Mouse (Mus musculus) limb, embryonic 10.5 days (tissue): Measurements from ENCODE around the gene Gad1. TPM values are rescaled to one million over a fixed set of nuclear protein-coding genes. Genes with fewer than 3 reads are reported as not detected.
A peak's percentile ranks its signal among the peaks of the same experiment; 100 is the strongest.

ENCODE experiments used
- DNase-seq: peaks from one replicate; pipeline ENCODE4 v3.0.0-alpha.2; 2017; ENCODE audit warnings: low spot score
- H3K27ac ChIP-seq: fragments of 300-500 bp; sonication (generic); 2 replicates; pipeline ENCODE4 v1.5.1; 2016; ENCODE audit warnings: mild to moderate bottlenecking
- H3K27me3 ChIP-seq: fragments of 300-500 bp; sonication (generic); 2 replicates; pipeline ENCODE4 v1.6.1; 2016; ENCODE audit warnings: low read depth, mild to moderate bottlenecking; ENCODE audit not compliant: poor library complexity, severe bottlenecking
- H3K36me3 ChIP-seq: fragments of 300-500 bp; sonication (generic); 2 replicates; pipeline ENCODE4 v1.6.1; 2016; ENCODE audit warnings: mild to moderate bottlenecking, moderate library complexity
- H3K4me1 ChIP-seq: fragments of 300-500 bp; sonication (generic); 2 replicates; pipeline ENCODE4 v1.6.1; 2016
- H3K4me3 ChIP-seq: fragments of 300-500 bp; sonication (generic); 2 replicates; pipeline ENCODE4 v1.5.1; 2016; ENCODE audit warnings: mild to moderate bottlenecking, moderate library complexity
- H3K9me3 ChIP-seq: fragments of 300-500 bp; sonication (generic); replicated peaks from 2 replicates; pipeline ENCODE4 v1.6.1; 2016; ENCODE audit warnings: mild to moderate bottlenecking
- WGBS: fragments of 180-500 bp; shearing (Covaris S2); methylation state at CpG from one replicate; pipeline ENCODE4 v1.1.7; 2016; 5-methylcytosine and 5-hydroxymethylcytosine counted together
- polyA plus RNA-seq: library from polyadenylated mRNA; unstranded; fragments of >200 nt; fragmentation: Nextera tagmentation; extraction: Ambion mirVana; gene quantifications from 2 replicates; pipeline ENCODE4 v1.2.1, GENCODE M21; 2016

Gad1 gene
- polyA plus RNA-seq, 1 experiment from 2014 or later, result 0.40 TPM

DNA sequence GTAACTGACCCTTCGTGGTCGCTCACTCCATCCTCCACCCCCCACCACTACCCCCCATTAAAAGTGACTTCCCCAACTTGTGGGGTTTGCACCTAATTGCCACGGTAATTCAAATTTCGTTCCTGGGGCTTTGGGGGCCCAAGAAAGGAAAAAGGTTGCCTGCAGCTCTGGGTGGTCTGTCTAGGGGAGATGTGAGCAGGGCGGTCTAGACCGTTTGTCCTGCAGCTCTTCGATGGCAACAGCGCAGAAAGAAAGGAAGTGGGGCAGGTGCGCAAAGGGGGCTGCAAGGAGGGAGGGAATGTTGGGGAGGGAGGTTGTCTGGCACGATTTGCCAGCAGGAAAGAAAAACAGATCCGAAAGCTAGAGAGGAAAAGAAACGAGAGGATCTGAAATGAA lies 14.8 kb downstream of the Gad1 start:
- H3K27me3 ChIP-seq, result peaks cover 100% of the 10 kb centered on the region
- WGBS, result under 1% methylated on average over 12 of the region's 12 CpGs
- peaks cover 65% of the 10 kb centered on the region for H3K4me1 ChIP-seq
- no peaks in the 10 kb centered on the region for H3K9me3 ChIP-seq
- DNase-seq, result peak; percentile 50
- H3K4me3 ChIP-seq, result peak overlapping the region; percentile 47
- no peak overlapping the region for H3K27ac ChIP-seq
- H3K36me3 ChIP-seq, result no peaks in the 10 kb centered on the region

GRCm38 (mm10) chr2:70568198-70568941 lies 15.5 kb downstream of the Gad1 start:
- Histone ChIP-seq H3K27ac (peak overlapping the region; percentile 57; the same call in 1 of the 2 replicates), H3K4me3 (peak overlapping the region; percentile 47), H3K36me3 (no peaks in the 10 kb centered on the region), H3K9me3 (no peaks in the 10 kb centered on the region), H3K4me1 (peaks cover 58% of the 10 kb centered on the region), H3K27me3 (peaks cover 99% of the 10 kb centered on the region)
- peak; percentile 61 for DNase-seq
- 1% methylated on average over 34 of the region's 34 CpGs for WGBS

DNA sequence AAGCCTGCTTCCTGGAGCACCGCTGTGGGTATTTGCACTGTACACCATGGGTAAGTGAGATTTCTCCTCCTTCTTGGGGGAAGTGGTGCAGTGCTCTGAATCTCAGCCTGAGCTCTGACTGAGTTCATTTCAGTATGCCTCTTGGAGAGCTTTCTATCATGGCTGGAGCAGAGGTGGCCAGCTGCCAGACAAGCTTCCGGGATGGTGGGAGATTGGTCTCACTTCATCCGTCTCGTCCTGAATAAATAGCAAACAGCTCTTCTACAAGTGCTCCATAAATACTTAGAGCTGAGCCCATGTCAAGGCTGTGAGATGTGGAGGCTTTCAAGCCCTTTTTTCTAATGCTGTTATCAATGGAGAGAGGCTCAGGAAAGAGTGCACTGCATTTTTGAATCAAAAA lies 18.8 kb downstream of the Gad1 start:
- no peak for DNase-seq
- Histone ChIP-seq H3K4me1 (peaks cover 36% of the 10 kb centered on the region), H3K27me3 (peaks cover 74% of the 10 kb centered on the region), H3K4me3 (no peak overlapping the region), H3K36me3 (no peaks in the 10 kb centered on the region), H3K9me3 (no peaks in the 10 kb centered on the region), H3K27ac (no peak overlapping the region)
- WGBS, result 74% methylated on average over 4 of the region's 4 CpGs

- Histone ChIP-seq H3K27ac (no peak overlapping the region), H3K27me3 (peaks cover 69% of the 10 kb centered on the region), H3K4me3 (no peak overlapping the region), H3K36me3 (no peaks in the 10 kb centered on the region), H3K9me3 (no peaks in the 10 kb centered on the region), H3K4me1 (peaks cover 30% of the 10 kb centered on the region)
- no peak for DNase-seq
- 59% methylated on average over 9 of the region's 9 CpGs for WGBS
Observed at GRCm38 (mm10) chr2:70572251-70572650, 19.4 kb downstream of the Gad1 start.

DNA sequence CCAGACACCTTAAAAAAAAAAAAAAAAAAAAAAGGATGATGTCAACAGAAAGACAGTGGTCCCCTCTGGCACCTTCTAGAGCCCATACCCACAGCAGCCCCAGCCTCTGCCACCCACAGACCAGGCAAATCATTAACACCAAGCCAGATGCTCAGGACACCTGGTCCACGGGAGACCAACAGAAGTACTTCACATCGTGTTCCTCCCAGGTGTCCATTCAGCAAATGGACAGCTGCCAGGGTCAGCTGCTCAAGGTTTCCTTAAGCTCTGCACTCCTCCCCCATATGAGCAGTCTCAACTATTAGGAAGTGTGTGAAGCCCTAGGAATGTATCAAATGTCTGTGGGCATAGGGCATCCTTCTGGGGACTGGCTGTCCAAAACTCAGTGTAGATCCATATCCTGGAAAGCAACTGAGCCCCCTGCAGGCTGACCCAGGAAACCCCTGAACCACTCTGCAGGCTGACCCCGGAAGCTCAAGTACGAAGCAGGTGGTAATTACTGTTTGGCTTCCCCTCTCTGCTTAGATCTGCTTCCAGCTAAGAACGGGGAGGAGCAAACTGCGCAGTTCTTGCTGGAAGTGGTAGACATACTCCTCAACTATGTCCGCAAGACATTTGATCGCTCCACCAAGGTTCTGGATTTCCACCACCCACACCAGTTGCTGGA lies 20.8 kb downstream of the Gad1 start:
- no peaks in the 10 kb centered on the region for H3K36me3 ChIP-seq
- peaks cover 55% of the 10 kb centered on the region for H3K27me3 ChIP-seq
- H3K27ac ChIP-seq, result no peak overlapping the region
- H3K9me3 ChIP-seq, result no peaks in the 10 kb centered on the region
- DNase-seq, result no peak
- H3K4me3 ChIP-seq, result no peak overlapping the region
- peaks cover 16% of the 10 kb centered on the region for H3K4me1 ChIP-seq
- 83% methylated on average over 8 of the region's 8 CpGs for WGBS

DNA sequence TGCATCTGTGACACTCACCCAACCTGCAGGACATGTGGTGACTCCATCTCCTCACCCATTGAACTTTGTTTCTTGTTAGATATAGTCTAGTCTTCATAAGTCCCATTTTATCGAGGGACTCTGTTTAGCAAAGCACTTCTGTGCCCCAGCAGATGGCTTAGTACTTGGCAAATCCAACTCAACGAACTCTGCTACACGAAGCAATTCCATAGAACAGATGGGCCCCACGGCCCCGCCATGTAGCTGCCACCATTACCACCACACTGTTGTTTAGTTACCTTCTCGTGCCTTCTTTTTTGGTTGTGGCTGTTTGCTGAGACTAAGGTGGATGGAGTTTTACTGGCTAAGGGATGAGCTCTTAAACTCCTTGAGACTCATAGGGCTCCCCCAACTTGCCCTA lies 35.3 kb downstream of the Gad1 start:
- no peaks in the 10 kb centered on the region for H3K9me3 ChIP-seq
- H3K27me3 ChIP-seq, result no peaks in the 10 kb centered on the region
- no peaks in the 10 kb centered on the region for H3K4me1 ChIP-seq
- 94% methylated on average over 6 of the region's 6 CpGs for WGBS
- no peak overlapping the region for H3K4me3 ChIP-seq
- DNase-seq, result no peak
- no peaks in the 10 kb centered on the region for H3K36me3 ChIP-seq
- H3K27ac ChIP-seq, result no peak overlapping the region

DNA sequence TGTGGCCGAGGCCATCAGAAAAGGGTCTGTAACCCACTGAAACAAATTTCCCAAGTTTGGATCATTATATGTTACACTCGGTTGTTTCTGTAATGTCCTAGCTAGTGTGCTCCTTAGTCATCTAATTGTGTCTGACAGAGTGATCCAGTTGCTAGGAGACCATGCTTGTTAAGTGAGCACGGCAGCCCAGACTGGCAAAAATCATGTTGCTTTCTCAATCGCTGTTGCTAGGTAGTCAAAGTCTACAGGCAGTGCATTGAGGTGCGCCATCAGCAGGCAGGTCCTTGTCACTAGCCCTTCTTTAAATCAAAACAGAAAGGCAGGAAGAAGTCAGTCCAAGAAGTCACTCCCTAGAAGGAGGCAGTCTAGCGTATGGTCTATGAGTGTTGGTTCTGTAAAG lies 39.6 kb downstream of the Gad1 start:
- WGBS, result 86% methylated on average over 6 of the region's 6 CpGs
- H3K36me3 ChIP-seq, result no peaks in the 10 kb centered on the region
- H3K4me3 ChIP-seq, result no peak overlapping the region
- H3K9me3 ChIP-seq, result no peaks in the 10 kb centered on the region
- no peak overlapping the region for H3K27ac ChIP-seq
- no peaks in the 10 kb centered on the region for H3K27me3 ChIP-seq
- no peak for DNase-seq
- H3K4me1 ChIP-seq, result 0 out of 2 replicates have a peak, but pooled peaks cover 2% of the 10 kb centered on the region

DNA sequence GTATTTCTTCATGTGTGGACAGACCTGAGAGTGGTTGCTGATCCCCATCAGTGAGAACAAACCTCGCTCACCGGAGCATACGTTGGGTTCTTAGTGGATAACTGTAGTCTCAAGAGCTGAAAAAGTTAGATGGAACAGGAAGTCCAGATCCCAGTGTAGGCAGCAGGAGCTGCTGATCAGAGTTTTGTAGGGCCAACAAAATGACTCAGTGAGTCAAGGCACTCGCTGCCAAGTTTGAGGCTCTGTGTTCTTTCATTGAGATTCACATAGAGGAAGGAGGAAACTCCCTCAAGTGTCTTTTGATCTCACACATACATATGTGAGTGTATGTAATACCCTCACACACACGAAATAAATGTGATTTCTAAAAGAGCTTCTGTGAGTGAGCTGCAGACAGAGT lies 40.8 kb downstream of the Gad1 start:
- Histone ChIP-seq H3K4me1 (0 out of 2 replicates have a peak, but pooled peaks cover 2% of the 10 kb centered on the region), H3K27me3 (no peaks in the 10 kb centered on the region), H3K36me3 (no peaks in the 10 kb centered on the region), H3K27ac (no peak overlapping the region), H3K9me3 (no peaks in the 10 kb centered on the region), H3K4me3 (no peak overlapping the region)
- 88% methylated on average over 5 of the region's 5 CpGs for WGBS
- no peak for DNase-seq

GRCm38 (mm10) chr2:70595896-70596295 lies 43.0 kb downstream of the Gad1 start:
- no peaks in the 10 kb centered on the region for H3K36me3 ChIP-seq
- H3K4me1 ChIP-seq, result 0 out of 2 replicates have a peak, but pooled peaks cover 2% of the 10 kb centered on the region
- no peaks in the 10 kb centered on the region for H3K27me3 ChIP-seq
- DNase-seq, result no peak
- H3K4me3 ChIP-seq, result no peak overlapping the region
- no peak overlapping the region for H3K27ac ChIP-seq
- 77% methylated on average over 2 of the region's 2 CpGs for WGBS
- no peaks in the 10 kb centered on the region for H3K9me3 ChIP-seq

DNA sequence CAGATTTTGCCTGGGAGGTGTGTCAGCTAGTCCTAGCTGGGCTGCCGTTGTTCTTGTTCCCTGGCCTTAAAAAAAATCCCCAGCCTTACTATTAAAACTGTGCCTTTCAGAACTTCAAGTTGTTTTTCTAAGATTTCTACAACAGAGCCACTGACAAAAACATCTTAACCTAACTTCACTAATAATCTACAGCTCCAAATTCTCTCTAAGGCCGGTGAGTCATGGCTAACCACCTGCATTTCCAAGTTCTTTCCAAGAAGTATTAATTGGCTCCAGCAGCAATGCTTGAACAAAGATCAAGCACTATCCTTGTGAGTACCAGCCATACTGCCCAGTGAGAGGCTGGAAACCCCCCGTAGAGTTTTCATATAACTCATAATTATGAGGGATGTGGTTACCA lies 56.9 kb downstream of the Gad1 start:
- 85% methylated on average over 3 of the region's 3 CpGs for WGBS
- Histone ChIP-seq H3K27me3 (no peaks in the 10 kb centered on the region), H3K4me1 (no peaks in the 10 kb centered on the region)

DNA sequence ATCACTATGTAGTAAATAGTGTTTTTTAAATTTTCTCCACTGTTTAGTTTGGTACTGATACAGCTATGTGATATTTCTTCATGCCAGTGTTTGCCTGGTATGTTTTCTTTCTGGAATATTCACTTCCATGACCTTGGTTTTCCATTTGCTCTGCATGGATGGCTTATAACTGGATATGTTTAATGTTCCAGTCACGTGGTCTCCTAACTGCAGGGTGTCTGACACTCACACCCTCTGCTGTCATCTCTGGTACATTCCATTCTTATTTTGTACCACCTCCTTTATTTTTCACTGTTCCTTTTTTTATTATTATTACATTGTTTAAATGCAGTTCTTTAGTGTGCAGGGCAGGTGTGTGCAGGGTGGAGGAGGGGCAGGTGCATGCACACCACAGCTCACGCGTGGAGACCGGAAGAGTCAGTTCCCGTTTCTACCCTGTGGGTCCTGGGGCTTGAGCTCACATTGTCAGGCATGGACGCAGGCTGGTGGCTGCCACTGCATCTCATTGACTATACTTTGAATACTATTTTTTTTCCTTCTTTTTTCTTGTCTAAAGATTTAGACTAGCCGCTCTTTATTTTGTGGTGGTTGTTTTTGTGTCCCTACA lies 62.0 kb downstream of the Gad1 start:
- H3K4me1 ChIP-seq, result no peaks in the 10 kb centered on the region; the same call in 1 of the 2 replicates
- no peak overlapping the region for H3K4me3 ChIP-seq
- no peaks in the 10 kb centered on the region for H3K36me3 ChIP-seq
- 89% methylated on average over 7 of the region's 7 CpGs for WGBS
- no peak for DNase-seq
- H3K9me3 ChIP-seq, result no peaks in the 10 kb centered on the region
- no peak overlapping the region for H3K27ac ChIP-seq
- H3K27me3 ChIP-seq, result no peaks in the 10 kb centered on the region

More for the DNA sequence above, 56.9 kb downstream of the Gad1 start:
- Histone ChIP-seq H3K4me3 (no peak overlapping the region), H3K27ac (no peak overlapping the region), H3K36me3 (no peaks in the 10 kb centered on the region), H3K9me3 (no peaks in the 10 kb centered on the region)
- DNase-seq, result no peak

- 78% methylated on average over 2 of the region's 2 CpGs for WGBS
- no peaks in the 10 kb centered on the region for H3K27me3 ChIP-seq
Observed at GRCm38 (mm10) chr2:70616076-70616475, 63.2 kb downstream of the Gad1 start.

DNA sequence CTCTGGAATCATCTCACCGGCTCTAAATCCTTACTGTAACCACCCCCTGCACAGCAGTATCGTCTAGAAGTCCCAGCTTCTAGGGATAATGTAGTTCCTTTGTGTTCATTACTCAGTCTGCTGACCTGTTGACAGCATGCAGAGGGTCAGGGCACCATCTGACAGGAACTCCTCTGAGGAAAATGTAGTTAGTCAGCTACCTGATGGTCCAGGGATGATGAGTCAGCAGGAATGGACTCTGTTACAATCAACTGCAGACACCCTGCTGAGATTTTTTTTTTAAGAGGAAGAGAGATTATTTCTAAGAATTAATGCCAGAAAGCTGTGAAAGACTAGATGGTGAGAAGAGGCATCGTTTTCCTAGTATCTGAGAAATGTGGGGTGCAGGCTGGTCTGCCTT lies 63.7 kb downstream of the Gad1 start:
- Histone ChIP-seq H3K9me3 (no peaks in the 10 kb centered on the region), H3K27me3 (no peaks in the 10 kb centered on the region), H3K27ac (no peak overlapping the region), H3K4me1 (no peaks in the 10 kb centered on the region; the same call in 1 of the 2 replicates), H3K4me3 (no peak overlapping the region), H3K36me3 (no peaks in the 10 kb centered on the region)
- no peak for DNase-seq
- WGBS, result 76% methylated on average over 3 of the region's 3 CpGs

More at GRCm38 (mm10) chr2:70616076-70616475, 63.2 kb downstream of the Gad1 start:
- Histone ChIP-seq H3K4me3 (no peak overlapping the region), H3K36me3 (no peaks in the 10 kb centered on the region), H3K27ac (no peak overlapping the region), H3K4me1 (no peaks in the 10 kb centered on the region; the same call in 1 of the 2 replicates), H3K9me3 (no peaks in the 10 kb centered on the region)
- no peak for DNase-seq
